ENCODE assay signal across 12 mouse cellular contexts in the genomic region with DNA sequence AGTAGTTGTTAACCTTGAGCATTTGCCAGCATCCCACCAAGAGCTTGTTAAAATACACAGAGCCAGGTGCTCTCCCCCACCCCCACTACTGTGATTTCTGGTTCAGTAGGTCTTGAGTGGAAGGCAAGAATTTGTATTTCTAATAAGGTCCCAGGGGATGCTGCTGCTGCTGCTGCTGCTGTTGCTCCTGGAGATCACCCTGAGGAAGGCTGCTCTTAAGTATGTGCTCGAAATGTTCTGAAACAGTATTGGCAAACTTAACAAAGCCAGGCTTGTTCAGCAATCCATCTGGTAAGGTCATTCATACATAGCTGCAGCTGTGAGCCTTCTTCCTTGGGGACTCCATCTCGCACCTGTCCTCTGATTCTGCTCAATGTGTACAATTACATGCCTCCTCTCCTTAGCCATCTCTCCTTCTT.
A peak's percentile ranks its signal among the peaks of the same experiment; 100 is the strongest.
DNase-seq lines count a peak whose midpoint lies in the region; TF ChIP-seq lines count a peak whose summit lies in the region.
"Had no signal": no experiment of that assay in that cellular context is flagged by ENCODE, and none has a peak within 500 bp of the region (broad histone marks: within the 10 kb centered on the region; RNA-seq: fewer than 3 reads in every experiment).

No protein-coding gene starts in this region.

- TF ChIP-seq POLR2A in thymus, adult 2 months (IDR thresholded peaks at IDR 0.05; ENCODE audit: control insufficient read depth, extremely low read depth, insufficient read depth, low read length, poor library complexity), result no peak

- H3K27ac ChIP-seq in gastrocnemius, adult 2 months, result no peak overlapping the region
- no peak overlapping the region for H3K27ac ChIP-seq in thymus, adult 2 months (ENCODE audit: control insufficient read depth, insufficient read depth, low read length)
- H3K27ac ChIP-seq: liver, embryonic 13.5 days had no signal

- TF ChIP-seq CTCF in gastrocnemius, adult 2 months (IDR thresholded peaks at IDR 0.05), result no peak
- no peak for TF ChIP-seq CTCF in thymus, adult 2 months (IDR thresholded peaks at IDR 0.05; ENCODE audit: borderline replicate concordance, control insufficient read depth, extremely low read depth, insufficient read depth, low read length, poor library complexity)

- peak; percentile 18 for DNase-seq in gastrocnemius, adult 18-20 months (ENCODE audit: low spot score)
- no peak for DNase-seq in gastrocnemius, adult 2 months
- DNase-seq in retina, embryonic 14.5 days (ENCODE audit: low spot score), result peak; percentile 27
- DNase-seq in retina, postnatal 1 day, result no peak
- peak; percentile 61 for DNase-seq in mesoderm, embryonic 11.5 days (ENCODE audit: low read depth, low spot score)
- no peak for DNase-seq in right cerebral cortex, adult 2 months (ENCODE audit: low spot score in 2 of 2)
- no peak for DNase-seq in thymus, adult 2 months
- no peak for DNase-seq in testis, postnatal 10 days (ENCODE audit: low spot score)
- DNase-seq: adrenal gland, postnatal 14 days; kidney, adult 9 months; liver, embryonic 13.5 days; spleen, adult 18-20 months had no signal

- H3K4me1 ChIP-seq in thymus, adult 2 months (replicated peaks; ENCODE audit: control insufficient read depth, insufficient read depth, low read length), result no peaks in the 10 kb centered on the region
- H3K4me1 ChIP-seq: liver, embryonic 13.5 days had no signal

- intact Hi-C loops in gastrocnemius, adult 2 months (cut with DNase I), result no loop called here

- H3K4me3 ChIP-seq in gastrocnemius, adult 2 months, result no peak overlapping the region
- no peak overlapping the region for H3K4me3 ChIP-seq in thymus, adult 2 months (ENCODE audit: control insufficient read depth, insufficient read depth, low read length)
- H3K4me3 ChIP-seq: liver, embryonic 13.5 days had no signal

- H3K36me3 ChIP-seq in thymus, adult 2 months (ENCODE audit: control insufficient read depth, insufficient read depth, low read length), result no peaks in the 10 kb centered on the region
- H3K36me3 ChIP-seq: liver, embryonic 13.5 days had no signal

- H3K27me3 ChIP-seq in thymus, adult 2 months (ENCODE audit: control insufficient read depth, insufficient read depth, low read length), result no peaks in the 10 kb centered on the region
- H3K27me3 ChIP-seq: liver, embryonic 13.5 days had no signal

- WGBS in thymus, adult 2 months, result 89% methylated on average over 2 of the region's 2 CpGs

Comparison
In these comparisons a context has a peak if more than half of its experiments do, and no peak if none do; other contexts are left out.
1. DNase-seq: peak in gastrocnemius, adult 18-20 months (single experiment), retina, embryonic 14.5 days (single experiment) and mesoderm, embryonic 11.5 days (single experiment); none in gastrocnemius, adult 2 months (single experiment), retina, postnatal 1 day (single experiment), right cerebral cortex, adult 2 months (0 of 2), thymus, adult 2 months (single experiment) and testis, postnatal 10 days (single experiment).